Mouse (Mus musculus): Measurements from ENCODE around the gene Abcb7. TPM values are rescaled to one million over a fixed set of nuclear protein-coding genes. Genes with fewer than 3 reads are reported as not detected.

The Abcb7 gene
- polyA plus RNA-seq, 1 experiment from 2014 or later: 8.2 TPM

GRCm38 (mm10) chrX:104291721-104292120 lies 121.9 kb downstream of the Abcb7 start:
- no peaks in the 10 kb centered on the region for H3K9me3 ChIP-seq
- ATAC-seq (ENCODE audit: low FRiP score): no peak
- no peaks in the 10 kb centered on the region for H3K4me1 ChIP-seq (replicated peaks)
- no peaks in the 10 kb centered on the region for H3K36me3 ChIP-seq
- no peak overlapping the region for H3K4me3 ChIP-seq
- no peak overlapping the region for H3K9ac ChIP-seq
- peaks cover 3% of the 10 kb centered on the region; the same call in 1 of the 2 replicates for H3K27me3 ChIP-seq
- H3K4me2 ChIP-seq: no peak overlapping the region
- no peak overlapping the region for H3K27ac ChIP-seq

- Histone ChIP-seq H3K36me3 (no peaks in the 10 kb centered on the region), H3K9me3 (no peaks in the 10 kb centered on the region), H3K4me1 (replicated peaks) (no peaks in the 10 kb centered on the region), H3K27ac (no peak overlapping the region), H3K27me3 (0 out of 2 replicates have a peak, but pooled peaks cover 4% of the 10 kb centered on the region), H3K4me3 (no peak overlapping the region), H3K9ac (no peak overlapping the region), H3K4me2 (no peak overlapping the region)
- ATAC-seq (ENCODE audit: low FRiP score): no peak
- WGBS: 95% methylated on average over 1 of the region's 1 CpGs
These were observed 133.8 kb downstream of the Abcb7 start for GRCm38 (mm10) chrX:104279828-104280227.

- H3K4me1 ChIP-seq (replicated peaks): no peaks in the 10 kb centered on the region
- no peak overlapping the region for H3K27ac ChIP-seq
- 79% methylated on average over 2 of the region's 2 CpGs for WGBS
These were observed 149.3 kb downstream of the Abcb7 start for GRCm38 (mm10) chrX:104264371-104264770.

GRCm38 (mm10) chrX:104262468-104262867 lies 151.2 kb downstream of the Abcb7 start:
- H3K27me3 ChIP-seq: peaks cover 2% of the 10 kb centered on the region; the same call in 1 of the 2 replicates
- H3K4me2 ChIP-seq: no peak overlapping the region
- no peak overlapping the region for H3K4me3 ChIP-seq
- no peak overlapping the region for H3K27ac ChIP-seq
- no peaks in the 10 kb centered on the region for H3K4me1 ChIP-seq (replicated peaks)
- H3K36me3 ChIP-seq: no peaks in the 10 kb centered on the region
- ATAC-seq (ENCODE audit: low FRiP score): no peak
- H3K9ac ChIP-seq: no peak overlapping the region
- no peaks in the 10 kb centered on the region for H3K9me3 ChIP-seq
- 79% methylated on average over 1 of the region's 1 CpGs for whole genome bisulfite sequencing

More at GRCm38 (mm10) chrX:104264371-104264770, 149.3 kb downstream of the Abcb7 start:
- peaks cover 2% of the 10 kb centered on the region; the same call in 1 of the 2 replicates for H3K27me3 ChIP-seq
- no peaks in the 10 kb centered on the region for H3K36me3 ChIP-seq
- H3K9me3 ChIP-seq: no peaks in the 10 kb centered on the region
- no peak overlapping the region for H3K4me2 ChIP-seq
- no peak for ATAC-seq (ENCODE audit: low FRiP score)
- no peak overlapping the region for H3K9ac ChIP-seq
- no peak overlapping the region for H3K4me3 ChIP-seq

GRCm38 (mm10) chrX:104256561-104256960 lies 157.1 kb downstream of the Abcb7 start:
- WGBS: 62% methylated on average over 1 of the region's 1 CpGs
- Histone ChIP-seq H3K36me3 (no peaks in the 10 kb centered on the region), H3K4me1 (replicated peaks) (no peaks in the 10 kb centered on the region), H3K9ac (no peak overlapping the region), H3K27me3 (0 out of 2 replicates have a peak, but pooled peaks cover 7% of the 10 kb centered on the region), H3K9me3 (no peaks in the 10 kb centered on the region), H3K27ac (no peak overlapping the region), H3K4me2 (no peak overlapping the region), H3K4me3 (no peak overlapping the region)
- ATAC-seq (ENCODE audit: low FRiP score): no peak

Other genes with a start within 250 kb of the Abcb7 start
- 11.9 and 12.6 TPM in 2 replicates for gene Nexmif, start 212.7 kb downstream of the Abcb7 start, polyA plus RNA-seq (2015; fragmentation: Nextera tagmentation; extraction: Ambion mirVana)
- gene Uprt, start 69.0 kb upstream of the Abcb7 start, polyA plus RNA-seq (2015; fragmentation: Nextera tagmentation; extraction: Ambion mirVana): 1.4 and 1.6 TPM in 2 replicates